Mouse (Mus musculus): ENCODE measurements at regions not wholly inside any gene's neighbourhood (a gene's known extent, or its start where the extent isn't known, plus 50 kb on each side); places are given as distances from the start of the nearest gene placed in this dataset.

- DNase-seq (ENCODE audit: low read depth, low spot score): no peak
- WGBS: 52% methylated on average over 8 of the region's 8 CpGs
These were observed 83.8 kb upstream of the Nkx1-1 start for GRCm38 (mm10) chr5:33517625-33518024.

- DNase-seq (ENCODE audit: low read depth, low spot score): no peak
These were observed 82.4 kb upstream of the Nkx1-1 start for GRCm38 (mm10) chr5:33516211-33516610.

GRCm38 (mm10) chr5:33512253-33512884 is 78.6 kb upstream of the Nkx1-1 start:
- 54% methylated on average over 22 of the region's 22 CpGs for WGBS
- DNase-seq (ENCODE audit: low read depth, low spot score): no peak

More at GRCm38 (mm10) chr5:33516211-33516610, 82.4 kb upstream of the Nkx1-1 start:
- 79% methylated on average over 3 of the region's 3 CpGs for WGBS

GRCm38 (mm10) chr5:33511529-33512252 is 77.9 kb upstream of the Nkx1-1 start:
- WGBS: 70% methylated on average over 25 of the region's 25 CpGs
- DNase-seq (ENCODE audit: low read depth, low spot score): no peak

- 46% methylated on average over 13 of the region's 13 CpGs for WGBS
- DNase-seq (ENCODE audit: low read depth, low spot score): no peak
These were observed 72.0 kb upstream of the Nkx1-1 start for GRCm38 (mm10) chr5:33505786-33506185.

- WGBS: 68% methylated on average over 23 of the region's 23 CpGs
- DNase-seq (ENCODE audit: low read depth, low spot score): no peak
These were observed 68.1 kb upstream of the Nkx1-1 start for GRCm38 (mm10) chr5:33501735-33502495.

GRCm38 (mm10) chr5:33501211-33501610 is 67.4 kb upstream of the Nkx1-1 start:
- DNase-seq (ENCODE audit: low read depth, low spot score): no peak
- WGBS: 48% methylated on average over 7 of the region's 7 CpGs

- 27% methylated on average over 6 of the region's 6 CpGs for WGBS
- DNase-seq (ENCODE audit: low read depth, low spot score): peak; percentile 28
These were observed 62.2 kb upstream of the Nkx1-1 start for GRCm38 (mm10) chr5:33495900-33496529.

- no peak for DNase-seq (ENCODE audit: low read depth, low spot score)
- WGBS: 28% methylated on average over 6 of the region's 6 CpGs
These were observed 61.5 kb upstream of the Nkx1-1 start for GRCm38 (mm10) chr5:33495276-33495675.

- DNase-seq (ENCODE audit: low read depth, low spot score): no peak
- 85% methylated on average over 11 of the region's 11 CpGs for WGBS
These were observed 59.0 kb upstream of the Nkx1-1 start for GRCm38 (mm10) chr5:33492604-33493315.

- DNase-seq (ENCODE audit: low read depth, low spot score): no peak
- WGBS: 76% methylated on average over 6 of the region's 6 CpGs
These were observed 55.5 kb upstream of the Nkx1-1 start for GRCm38 (mm10) chr5:33489286-33489685.

GRCm38 (mm10) chr5:33488152-33488561 is 54.4 kb upstream of the Nkx1-1 start:
- WGBS: 26% methylated on average over 9 of the region's 9 CpGs
- DNase-seq (ENCODE audit: low read depth, low spot score): no peak

- no peak for DNase-seq (ENCODE audit: low read depth, low spot score)
- WGBS: 55% methylated on average over 15 of the region's 15 CpGs
These were observed 52.0 kb upstream of the Nkx1-1 start for GRCm38 (mm10) chr5:33485765-33486164.

Measured in large intestine, adult 2 months (tissue).